Mouse (Mus musculus): ENCODE results near the gene Cdc42bpg. TPM values are rescaled to one million over a fixed set of nuclear protein-coding genes. Genes with fewer than 3 reads are reported as not detected.

Gene Cdc42bpg
- polyA plus RNA-seq, 1 experiment, result 33.1 TPM

DNA sequence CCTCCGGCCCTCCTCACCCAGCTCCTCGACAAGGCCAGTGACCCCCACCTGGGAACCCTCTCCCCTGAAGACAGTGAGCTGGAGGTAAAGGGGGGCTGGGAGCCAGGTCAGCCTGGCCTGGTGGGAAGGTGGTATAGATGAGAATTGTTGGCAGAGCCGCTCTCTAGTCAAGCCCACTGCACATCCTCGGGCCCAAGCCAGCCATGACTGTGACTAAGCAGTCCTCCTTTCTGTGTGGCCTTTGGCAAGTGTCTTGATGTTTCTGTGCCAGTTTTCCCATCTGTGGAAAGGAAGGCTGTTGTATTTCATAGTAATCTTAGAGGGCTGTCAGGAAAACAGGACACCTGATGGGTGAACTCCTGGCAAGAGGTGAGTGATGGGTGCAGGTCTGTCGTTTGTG is 37.7 kb downstream of the Cdc42bpg start:
- DNase-seq, result peak in 1 of 2 experiments; percentile 74
- TF ChIP-seq POLR2A (IDR thresholded peaks at IDR 0.05; ENCODE audit: borderline replicate concordance, insufficient read depth, low read length), result no peak
- no peak for TF ChIP-seq CTCF (IDR thresholded peaks at IDR 0.05; ENCODE audit: borderline replicate concordance, insufficient read depth, low read depth, low read length)
- Histone ChIP-seq H3K27me3 (ENCODE audit: control insufficient read depth, insufficient read depth, low read length) (no peaks in the 10 kb centered on the region), H3K4me1 (ENCODE audit: control insufficient read depth, insufficient read depth, low read length) (peaks cover 25% of the 10 kb centered on the region), H3K4me3 (replicated peaks; ENCODE audit: insufficient read depth, low read depth, low read length) (no peak overlapping the region), H3K27ac (ENCODE audit: insufficient read depth, low read length) (peak overlapping the region; percentile 10; the same call in 1 of the 2 replicates)
- 35% methylated on average over 5 of the region's 5 CpGs for WGBS

DNA sequence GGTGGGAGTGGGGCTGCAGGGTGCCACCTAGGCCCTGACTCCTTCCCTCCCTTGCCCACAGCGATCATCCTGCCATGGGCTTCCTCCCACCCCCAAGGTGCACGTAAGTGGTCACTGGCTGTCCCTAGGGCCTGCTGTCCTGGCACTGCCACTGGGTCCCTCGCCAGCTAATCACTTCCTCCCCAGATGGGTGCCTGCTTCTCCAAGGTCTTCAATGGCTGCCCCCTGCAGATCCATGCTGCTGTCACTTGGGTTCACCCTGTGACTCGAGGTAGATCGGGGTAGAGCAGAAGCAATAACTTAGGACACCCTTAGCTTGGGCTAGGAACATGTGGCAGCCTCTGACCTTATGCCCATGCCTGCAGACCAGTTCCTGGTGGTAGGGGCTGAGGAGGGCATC is 39.8 kb downstream of the Cdc42bpg start:
- no peak overlapping the region for H3K4me3 ChIP-seq (replicated peaks; ENCODE audit: insufficient read depth, low read depth, low read length)
- no peak for TF ChIP-seq POLR2A (IDR thresholded peaks at IDR 0.05; ENCODE audit: borderline replicate concordance, insufficient read depth, low read length)
- no peak for TF ChIP-seq CTCF (IDR thresholded peaks at IDR 0.05; ENCODE audit: borderline replicate concordance, insufficient read depth, low read depth, low read length)
- no peak overlapping the region for H3K27ac ChIP-seq (ENCODE audit: insufficient read depth, low read length)
- peaks cover 25% of the 10 kb centered on the region for H3K4me1 ChIP-seq (ENCODE audit: control insufficient read depth, insufficient read depth, low read length)
- no peak for DNase-seq
- 38% methylated on average over 5 of the region's 5 CpGs for WGBS
- H3K27me3 ChIP-seq (ENCODE audit: control insufficient read depth, insufficient read depth, low read length), result no peaks in the 10 kb centered on the region

DNA sequence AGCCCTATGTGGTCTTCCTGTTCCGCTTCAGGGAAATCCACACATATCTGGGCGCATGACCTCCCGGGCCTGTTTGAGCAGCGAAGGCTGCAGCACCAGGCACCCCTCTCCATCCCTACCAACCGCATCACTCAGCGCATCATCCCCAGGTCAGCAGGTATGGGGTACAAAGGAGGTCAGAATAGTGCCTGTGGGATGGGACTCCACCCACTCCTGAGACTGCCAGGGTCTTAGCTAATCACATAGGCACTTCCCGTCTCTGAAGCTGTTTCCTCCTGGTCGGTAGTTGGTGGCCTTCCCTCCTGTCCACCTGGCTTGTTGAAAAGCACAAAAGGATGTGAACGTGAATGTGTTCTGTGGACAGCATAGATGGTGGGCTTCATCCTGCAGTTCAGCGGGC is 40.4 kb downstream of the Cdc42bpg start:
- H3K4me1 ChIP-seq (ENCODE audit: control insufficient read depth, insufficient read depth, low read length), result peaks cover 24% of the 10 kb centered on the region
- no peak overlapping the region for H3K4me3 ChIP-seq (replicated peaks; ENCODE audit: insufficient read depth, low read depth, low read length)
- no peak overlapping the region for H3K27ac ChIP-seq (ENCODE audit: insufficient read depth, low read length)
- H3K27me3 ChIP-seq (ENCODE audit: control insufficient read depth, insufficient read depth, low read length), result no peaks in the 10 kb centered on the region
- no peak for DNase-seq
- WGBS, result 88% methylated on average over 10 of the region's 10 CpGs
- TF ChIP-seq POLR2A (IDR thresholded peaks at IDR 0.05; ENCODE audit: borderline replicate concordance, insufficient read depth, low read length), result no peak
- TF ChIP-seq CTCF (IDR thresholded peaks at IDR 0.05; ENCODE audit: borderline replicate concordance, insufficient read depth, low read depth, low read length), result no peak

DNA sequence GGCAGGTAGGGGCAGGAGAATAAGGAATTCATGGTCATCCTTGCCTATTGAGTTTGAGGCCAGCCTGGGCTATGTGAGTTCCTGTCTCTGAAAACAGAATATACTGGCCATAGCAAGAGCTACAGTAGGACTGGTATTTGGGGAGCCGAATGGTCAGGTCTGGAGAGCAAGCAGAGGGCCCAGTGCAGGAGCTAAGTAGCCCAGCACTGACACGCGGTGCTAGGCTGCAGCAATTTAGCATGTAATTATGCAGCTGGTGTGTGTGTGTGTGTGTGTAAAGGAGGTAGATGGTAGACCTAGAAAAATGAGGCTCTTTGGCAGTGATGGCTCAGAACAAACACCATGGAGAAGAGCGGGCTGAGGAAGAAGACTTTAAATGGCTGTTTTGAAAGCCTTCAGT is 41.4 kb downstream of the Cdc42bpg start:
- TF ChIP-seq POLR2A (IDR thresholded peaks at IDR 0.05; ENCODE audit: borderline replicate concordance, insufficient read depth, low read length) (no peak), CTCF (IDR thresholded peaks at IDR 0.05; ENCODE audit: borderline replicate concordance, insufficient read depth, low read depth, low read length) (no peak)
- Histone ChIP-seq H3K4me1 (ENCODE audit: control insufficient read depth, insufficient read depth, low read length) (peaks cover 16% of the 10 kb centered on the region), H3K4me3 (replicated peaks; ENCODE audit: insufficient read depth, low read depth, low read length) (no peak overlapping the region), H3K27ac (ENCODE audit: insufficient read depth, low read length) (no peak overlapping the region), H3K27me3 (ENCODE audit: control insufficient read depth, insufficient read depth, low read length) (no peaks in the 10 kb centered on the region)
- no peak for DNase-seq
- WGBS, result 90% methylated on average over 4 of the region's 4 CpGs

DNA sequence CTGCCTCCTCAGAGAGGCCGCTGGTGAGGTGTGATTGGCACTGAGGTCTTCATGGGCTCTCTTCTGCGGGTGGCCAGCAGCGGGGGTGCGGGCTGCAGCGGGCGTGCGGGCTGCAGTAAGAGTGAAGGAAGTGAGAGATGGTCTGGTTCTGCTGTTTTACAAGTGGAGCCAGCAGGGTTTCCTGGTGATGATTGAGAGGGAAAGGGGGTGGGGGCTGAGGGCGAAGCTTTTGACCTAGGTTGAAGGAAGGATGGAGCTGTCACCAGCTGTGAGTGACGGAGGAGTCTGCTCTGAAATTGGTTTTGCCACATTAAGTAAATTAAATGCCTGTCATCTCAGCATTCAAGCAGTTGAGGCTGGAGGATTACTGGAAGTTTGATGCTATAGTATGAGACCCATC is 42.5 kb downstream of the Cdc42bpg start:
- H3K27me3 ChIP-seq (ENCODE audit: control insufficient read depth, insufficient read depth, low read length), result no peaks in the 10 kb centered on the region
- H3K4me1 ChIP-seq (ENCODE audit: control insufficient read depth, insufficient read depth, low read length), result peaks cover 8% of the 10 kb centered on the region
- H3K4me3 ChIP-seq (replicated peaks; ENCODE audit: insufficient read depth, low read depth, low read length), result no peak overlapping the region
- TF ChIP-seq POLR2A (IDR thresholded peaks at IDR 0.05; ENCODE audit: borderline replicate concordance, insufficient read depth, low read length) (no peak), CTCF (IDR thresholded peaks at IDR 0.05; ENCODE audit: borderline replicate concordance, insufficient read depth, low read depth, low read length) (no peak)
- no peak for DNase-seq
- no peak overlapping the region for H3K27ac ChIP-seq (ENCODE audit: insufficient read depth, low read length)
- WGBS, result 60% methylated on average over 9 of the region's 9 CpGs

DNA sequence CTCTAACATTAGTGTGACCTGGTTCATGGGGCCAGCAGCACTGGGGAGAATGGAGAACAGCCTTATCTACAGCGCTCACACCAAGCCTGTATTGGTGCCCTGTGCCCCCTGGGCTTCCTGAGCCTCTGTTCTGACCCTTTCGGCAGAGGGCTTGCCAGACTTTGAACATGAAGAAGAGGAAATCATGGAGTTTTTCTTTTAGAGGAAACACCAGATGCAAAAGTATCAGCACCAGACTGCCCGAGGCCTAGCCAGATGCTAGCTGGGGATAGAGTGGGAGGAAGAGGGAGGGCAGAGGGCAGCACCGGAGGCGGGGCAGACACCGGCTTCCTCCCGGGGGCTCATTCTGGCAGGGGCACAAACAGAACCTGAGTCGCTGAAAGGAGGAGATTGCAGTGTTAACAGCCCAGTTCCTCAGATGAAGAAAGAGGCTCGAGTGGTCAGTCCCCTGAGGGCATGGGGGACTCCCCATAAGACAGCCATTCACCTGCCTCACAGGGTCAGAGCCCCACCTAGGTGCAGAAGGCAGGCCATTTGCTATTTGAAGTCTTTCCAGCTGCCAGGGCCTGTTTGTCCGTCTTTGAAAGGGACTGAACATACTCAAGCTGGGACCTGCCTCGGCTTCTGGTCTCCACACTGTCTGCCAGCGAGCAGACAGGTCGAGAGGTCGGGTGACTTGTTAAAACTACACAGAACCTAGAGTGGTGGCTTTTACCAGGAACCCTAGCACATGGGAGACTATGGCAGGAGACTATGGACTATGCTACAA is 43.1 kb downstream of the Cdc42bpg start:
- WGBS, result 46% methylated on average over 14 of the region's 14 CpGs
- no peak overlapping the region for H3K4me3 ChIP-seq (replicated peaks; ENCODE audit: insufficient read depth, low read depth, low read length)
- H3K27ac ChIP-seq (ENCODE audit: insufficient read depth, low read length), result no peak overlapping the region
- DNase-seq, result no peak
- TF ChIP-seq CTCF (IDR thresholded peaks at IDR 0.05; ENCODE audit: borderline replicate concordance, insufficient read depth, low read depth, low read length), result no peak
- no peak for TF ChIP-seq POLR2A (IDR thresholded peaks at IDR 0.05; ENCODE audit: borderline replicate concordance, insufficient read depth, low read length)
- H3K4me1 ChIP-seq (ENCODE audit: control insufficient read depth, insufficient read depth, low read length), result peaks cover 3% of the 10 kb centered on the region; the same call in 1 of the 2 replicates
- no peaks in the 10 kb centered on the region for H3K27me3 ChIP-seq (ENCODE audit: control insufficient read depth, insufficient read depth, low read length)

DNA sequence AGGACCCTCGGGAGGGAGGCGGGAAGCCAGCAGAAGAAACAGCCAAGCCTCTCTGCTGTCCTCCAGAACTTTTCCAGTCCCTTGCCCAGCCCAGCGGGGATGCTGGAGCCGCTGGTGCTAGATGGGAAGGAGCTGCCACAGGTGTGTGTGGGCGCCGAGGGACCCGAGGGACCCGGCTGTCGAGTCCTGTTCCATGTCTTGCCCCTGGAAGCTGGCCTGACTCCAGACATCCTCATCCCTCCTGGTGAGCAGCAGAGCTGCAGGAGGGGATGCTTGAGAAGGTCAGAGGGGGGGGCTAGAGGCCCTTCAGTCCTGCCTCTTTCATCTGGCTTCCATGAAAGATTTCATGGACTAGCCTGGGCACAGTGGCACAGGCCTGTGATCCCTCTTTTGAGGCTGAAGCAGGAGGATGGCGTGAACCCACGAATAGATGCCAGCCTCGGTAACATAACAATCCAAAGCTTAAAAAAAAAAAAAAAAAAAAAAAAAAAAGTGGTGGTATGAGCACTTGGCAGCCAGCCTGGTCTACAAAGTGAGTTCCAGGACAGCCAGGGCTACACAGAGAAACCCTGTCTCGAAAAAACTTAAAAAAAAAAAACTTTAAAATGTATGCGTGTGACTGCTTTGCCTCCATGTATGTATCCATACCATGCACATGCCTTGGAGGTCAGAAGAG is 45.3 kb downstream of the Cdc42bpg start:
- TF ChIP-seq POLR2A (IDR thresholded peaks at IDR 0.05; ENCODE audit: borderline replicate concordance, insufficient read depth, low read length), result no peak
- TF ChIP-seq CTCF (IDR thresholded peaks at IDR 0.05; ENCODE audit: borderline replicate concordance, insufficient read depth, low read depth, low read length), result no peak
- DNase-seq, result no peak
- no peak overlapping the region for H3K27ac ChIP-seq (ENCODE audit: insufficient read depth, low read length)
- H3K27me3 ChIP-seq (ENCODE audit: control insufficient read depth, insufficient read depth, low read length), result no peaks in the 10 kb centered on the region
- 30% methylated on average over 14 of the region's 14 CpGs for WGBS
- H3K4me3 ChIP-seq (replicated peaks; ENCODE audit: insufficient read depth, low read depth, low read length), result no peak overlapping the region
- H3K4me1 ChIP-seq (ENCODE audit: control insufficient read depth, insufficient read depth, low read length), result no peaks in the 10 kb centered on the region

DNA sequence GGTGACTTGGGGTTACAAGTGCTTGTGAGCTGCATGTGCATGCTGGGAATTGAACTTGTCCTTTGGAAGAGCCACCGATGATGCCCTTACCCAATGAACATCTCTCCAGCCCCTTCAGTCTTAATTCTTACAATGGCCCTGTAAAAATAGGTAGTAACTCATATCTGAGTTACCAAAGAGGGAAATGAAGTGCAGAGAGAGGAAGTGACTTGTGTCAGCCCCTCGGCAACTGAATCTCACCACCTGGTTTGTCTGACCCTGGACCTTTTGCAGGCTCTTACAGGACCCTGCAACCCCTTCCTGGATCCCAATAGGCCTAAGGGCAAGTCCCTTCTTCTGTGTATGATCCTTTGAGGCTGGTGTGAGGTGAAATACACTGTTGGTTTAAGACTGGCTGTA is 45.9 kb downstream of the Cdc42bpg start:
- TF ChIP-seq POLR2A (IDR thresholded peaks at IDR 0.05; ENCODE audit: borderline replicate concordance, insufficient read depth, low read length), result no peak
- no peak for TF ChIP-seq CTCF (IDR thresholded peaks at IDR 0.05; ENCODE audit: borderline replicate concordance, insufficient read depth, low read depth, low read length)

More for the DNA sequence above, 45.9 kb downstream of the Cdc42bpg start:
- Histone ChIP-seq H3K27me3 (ENCODE audit: control insufficient read depth, insufficient read depth, low read length) (no peaks in the 10 kb centered on the region), H3K4me3 (replicated peaks; ENCODE audit: insufficient read depth, low read depth, low read length) (no peak overlapping the region), H3K27ac (ENCODE audit: insufficient read depth, low read length) (no peak overlapping the region), H3K4me1 (ENCODE audit: control insufficient read depth, insufficient read depth, low read length) (no peaks in the 10 kb centered on the region)
- WGBS, result 96% methylated on average over 2 of the region's 2 CpGs
- DNase-seq, result no peak

Data from cerebellum, adult 2 months (tissue).